Mouse (Mus musculus) ES-E14 (cell line): Measurements from ENCODE around the gene Stac2.

Experiments
- CHD2 ChIP-seq: IDR thresholded peaks from 2 replicates; pipeline ENCODE4 v1.6.1; 2014; ENCODE audit warnings: mild to moderate bottlenecking, low read depth, low read length, inconsistent platforms
- HCFC1 ChIP-seq: IDR thresholded peaks from 2 replicates; pipeline ENCODE4 v1.6.1; 2012; ENCODE audit warnings: low read length, inconsistent platforms, borderline replicate concordance; ENCODE audit not compliant: insufficient read depth
- MAFK ChIP-seq: IDR thresholded peaks from 2 replicates; pipeline ENCODE4 v1.6.1; 2014; ENCODE audit warnings: mild to moderate bottlenecking, low read depth, low read length, inconsistent platforms; ENCODE audit not compliant: insufficient read depth
- ZC3H11A ChIP-seq: IDR thresholded peaks from 2 replicates; pipeline ENCODE4 v1.6.1; 2012; ENCODE audit warnings: low read depth, mild to moderate bottlenecking, inconsistent platforms, low read length, borderline replicate concordance
- ZNF384 ChIP-seq: IDR thresholded peaks from 2 replicates; pipeline ENCODE4 v1.6.1; 2012; ENCODE audit warnings: low read depth, low read length, inconsistent platforms

DNA sequence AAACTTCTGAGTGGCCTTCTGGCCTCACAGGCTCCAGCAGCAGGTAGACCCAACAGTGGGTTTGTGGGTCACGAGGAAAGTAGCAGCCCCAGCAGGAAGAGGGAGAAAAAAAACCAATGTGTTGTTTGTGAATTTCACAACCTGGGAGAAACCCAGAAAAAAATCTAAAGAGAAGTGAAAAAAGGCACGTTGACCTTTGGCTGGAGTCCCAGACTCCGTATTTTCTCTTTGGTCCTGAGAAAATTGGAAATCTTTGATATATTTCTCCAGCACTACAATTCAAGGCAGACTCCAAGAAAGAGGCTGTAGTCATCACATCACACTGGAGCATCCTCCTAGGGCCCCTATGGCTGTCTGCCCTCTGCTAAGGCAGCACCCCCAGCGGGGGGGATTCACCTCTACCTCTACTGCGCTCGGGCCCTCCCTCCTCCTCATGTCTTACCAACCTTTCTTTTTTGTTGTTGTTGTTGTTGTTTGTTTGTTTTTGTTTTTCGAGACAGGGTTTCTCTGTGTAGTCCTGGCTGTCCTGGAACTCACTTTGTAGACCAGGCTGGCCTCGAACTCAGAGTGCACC, 55.8 kb downstream of the Stac2 start:
- TF ChIP-seq MAFK (no peak), ZC3H11A (no peak), HCFC1 (no peak), CHD2 (no peak), ZNF384 (no peak)
